Comparison of ENCODE assay signal across 11 mouse cellular contexts in genomic region chr4:137791440-137791839, GRCm38 (mm10). TPM values are rescaled to one million over a fixed set of nuclear protein-coding genes. Genes with fewer than 3 reads are reported as not detected.
DNase-seq lines count a peak whose midpoint lies in the region; ATAC-seq lines count a peak whose summit lies in the region.
"Had no signal": no experiment of that assay in that cellular context is flagged by ENCODE, and none has a peak within 500 bp of the region (broad histone marks: within the 10 kb centered on the region; RNA-seq: fewer than 3 reads in every experiment).

No protein-coding gene starts in this region.

- 16% methylated on average over 7 of the region's 7 CpGs for WGBS in kidney, embryonic 15.5 days
- WGBS in forebrain, embryonic 16.5 days = 16% methylated on average over 7 of the region's 7 CpGs

- no peak for ATAC-seq in kidney, embryonic 15.5 days (replicated peaks; ENCODE audit: low FRiP score)
- peak; percentile 41; the same call in 1 of the 2 replicates for ATAC-seq in forebrain, embryonic 16.5 days

- H3K27ac ChIP-seq in kidney, embryonic 15.5 days = peak overlapping the region; percentile 15; the same call in 1 of the 2 replicates
- H3K27ac ChIP-seq in forebrain, embryonic 16.5 days (ENCODE audit: low read length) = no peak overlapping the region
- H3K27ac ChIP-seq: heart, embryonic 15.5 days had no signal

- H3K4me3 ChIP-seq in kidney, embryonic 15.5 days (replicated peaks) = no peak overlapping the region
- no peak overlapping the region for H3K4me3 ChIP-seq in forebrain, embryonic 16.5 days (replicated peaks; ENCODE audit: low read length)
- H3K4me3 ChIP-seq: heart, embryonic 15.5 days had no signal

- DNase-seq in kidney, postnatal 14 days = no peak
- DNase-seq in B cell, adult 2 months = peak; percentile 35 to 44
- peak; percentile 92 for DNase-seq in ES-CJ7 (ENCODE audit: low read depth, low spot score)
- DNase-seq in cerebellum, adult 11-12 months = no peak
- no peak for DNase-seq in testis, postnatal 14 days (ENCODE audit: low spot score)
- DNase-seq: cerebellum, postnatal 10 days; gastrocnemius, postnatal 36 days; lung, adult 18-20 months had no signal

- H3K4me1 ChIP-seq in kidney, embryonic 15.5 days = peaks cover 23% of the 10 kb centered on the region
- H3K4me1 ChIP-seq in forebrain, embryonic 16.5 days (replicated peaks; ENCODE audit: control insufficient read depth, insufficient read depth, low read length) = peaks cover 15% of the 10 kb centered on the region

- H3K36me3 ChIP-seq in kidney, embryonic 15.5 days = no peaks in the 10 kb centered on the region
- no peaks in the 10 kb centered on the region for H3K36me3 ChIP-seq in forebrain, embryonic 16.5 days (ENCODE audit: control insufficient read depth, insufficient read depth)
- H3K36me3 ChIP-seq: heart, embryonic 15.5 days had no signal

- H3K9me3 ChIP-seq in kidney, embryonic 15.5 days (replicated peaks) = no peaks in the 10 kb centered on the region
- H3K9me3 ChIP-seq in forebrain, embryonic 16.5 days (ENCODE audit: control insufficient read depth, low read length) = no peaks in the 10 kb centered on the region
- H3K9me3 ChIP-seq: heart, embryonic 15.5 days had no signal

- H3K9ac ChIP-seq in kidney, embryonic 15.5 days = no peak overlapping the region
- H3K9ac ChIP-seq in forebrain, embryonic 16.5 days (replicated peaks; ENCODE audit: low read depth, low read length) = no peak overlapping the region
- H3K9ac ChIP-seq: heart, embryonic 15.5 days had no signal

- peaks cover 25% of the 10 kb centered on the region for H3K27me3 ChIP-seq in kidney, embryonic 15.5 days
- H3K27me3 ChIP-seq in forebrain, embryonic 16.5 days (replicated peaks; ENCODE audit: control insufficient read depth, insufficient read depth, low read length) = peaks cover 4% of the 10 kb centered on the region; the same call in 1 of the 2 replicates

- no peak overlapping the region for H3K4me2 ChIP-seq in kidney, embryonic 15.5 days
- no peak overlapping the region for H3K4me2 ChIP-seq in forebrain, embryonic 16.5 days (ENCODE audit: low read length)
- H3K4me2 ChIP-seq: heart, embryonic 15.5 days had no signal

RNA-seq across cellular contexts. Expression of gene Alpl, which starts 4.7 kb away (rescaled TPM):
- 12.9 and 25.3 TPM in 2 replicates for polyA plus RNA-seq in kidney, embryonic 15.5 days (2015; fragmentation: Nextera tagmentation; extraction: Ambion mirVana)
- 7.6 and 10.5 TPM in 2 replicates for polyA plus RNA-seq in forebrain, embryonic 16.5 days (2015; fragmentation: Nextera tagmentation; extraction: Ambion mirVana)

Comparison
In these comparisons a context has a peak if more than half of its experiments do, and no peak if none do; other contexts are left out.
1. DNase-seq: peak in B cell, adult 2 months (2 of 2) and ES-CJ7 (single experiment); none in kidney, postnatal 14 days (single experiment), cerebellum, adult 11-12 months (single experiment) and testis, postnatal 14 days (single experiment).